In genomic region chr16:33582495-33582894, GRCm38 (mm10) we compare ENCODE assay signal across 14 mouse cellular contexts.
DNase-seq lines count a peak whose midpoint lies in the region; ATAC-seq and TF ChIP-seq lines count a peak whose summit lies in the region.
"Had no signal": no experiment of that assay in that cellular context is flagged by ENCODE, and none has a peak within 500 bp of the region (broad histone marks: within the 10 kb centered on the region; RNA-seq: fewer than 3 reads in every experiment).

No protein-coding gene starts in this region.

- WGBS in kidney, adult 2 months = 76% methylated on average over 8 of the region's 8 CpGs
- WGBS in lung, postnatal 0 days = 63% methylated on average over 8 of the region's 8 CpGs
- WGBS in heart, embryonic 14.5 days = 76% methylated on average over 8 of the region's 8 CpGs
- WGBS in stomach, embryonic 14.5 days = 90% methylated on average over 8 of the region's 8 CpGs
- WGBS in midbrain, embryonic 16.5 days = 96% methylated on average over 8 of the region's 8 CpGs

- H3K9ac ChIP-seq in lung, postnatal 0 days (replicated peaks; ENCODE audit: low read depth) = no peak overlapping the region
- H3K9ac ChIP-seq in heart, embryonic 14.5 days (ENCODE audit: low read length) = peak overlapping the region; percentile 45; the same call in 1 of the 2 replicates
- H3K9ac ChIP-seq in stomach, embryonic 14.5 days (replicated peaks; ENCODE audit: low read depth, low read length) = no peak overlapping the region
- no peak overlapping the region for H3K9ac ChIP-seq in midbrain, embryonic 16.5 days (ENCODE audit: low read depth, low read length)
- H3K9ac ChIP-seq: hindbrain, embryonic 15.5 days; liver, embryonic 13.5 days; midbrain, embryonic 15.5 days; neural tube, embryonic 15.5 days had no signal

- ATAC-seq in lung, postnatal 0 days = no peak
- ATAC-seq in heart, embryonic 14.5 days (ENCODE audit: insufficient number of reproducible peaks, insufficient read depth, low FRiP score, low read depth) = no peak
- no peak for ATAC-seq in stomach, embryonic 14.5 days (ENCODE audit: insufficient number of reproducible peaks, insufficient read depth, low FRiP score, low read depth)
- ATAC-seq in midbrain, embryonic 16.5 days = no peak
- ATAC-seq: midbrain, embryonic 15.5 days had no signal

- DNase-seq in kidney, adult 2 months = peak; percentile 54
- DNase-seq in kidney, adult 9 months = no peak
- DNase-seq in lung, postnatal 0 days (ENCODE audit: low spot score) = peak; percentile 46
- DNase-seq in lung, postnatal 4 days = no peak
- DNase-seq in thymus, postnatal 0 days (ENCODE audit: low spot score) = no peak
- DNase-seq: adrenal gland, adult 8-10 months; liver, embryonic 13.5 days; thymus, adult 2 months had no signal

- no peak for TF ChIP-seq POLR2A in kidney, adult 2 months (IDR thresholded peaks at IDR 0.05; ENCODE audit: low read depth, low read length)

- H3K36me3 ChIP-seq in kidney, adult 2 months (ENCODE audit: control insufficient read depth, insufficient read depth, low read length) = no peaks in the 10 kb centered on the region
- H3K36me3 ChIP-seq in lung, postnatal 0 days (ENCODE audit: insufficient read depth, low read length) = no peaks in the 10 kb centered on the region
- H3K36me3 ChIP-seq in heart, embryonic 14.5 days (ENCODE audit: control insufficient read depth, insufficient read depth, low read length) = no peaks in the 10 kb centered on the region
- H3K36me3 ChIP-seq in stomach, embryonic 14.5 days (ENCODE audit: control insufficient read depth, insufficient read depth, low read length) = no peaks in the 10 kb centered on the region
- no peaks in the 10 kb centered on the region for H3K36me3 ChIP-seq in midbrain, embryonic 16.5 days (ENCODE audit: control insufficient read depth, insufficient read depth, low read length)
- H3K36me3 ChIP-seq: hindbrain, embryonic 15.5 days; liver, embryonic 13.5 days; midbrain, embryonic 15.5 days; neural tube, embryonic 15.5 days had no signal

- H3K27me3 ChIP-seq in kidney, adult 2 months (replicated peaks; ENCODE audit: control insufficient read depth, insufficient read depth, low read length) = no peaks in the 10 kb centered on the region
- H3K27me3 ChIP-seq in lung, postnatal 0 days (replicated peaks; ENCODE audit: insufficient read depth, low read length) = no peaks in the 10 kb centered on the region
- H3K27me3 ChIP-seq in heart, embryonic 14.5 days (ENCODE audit: control insufficient read depth, insufficient read depth, low read length) = no peaks in the 10 kb centered on the region
- no peaks in the 10 kb centered on the region for H3K27me3 ChIP-seq in stomach, embryonic 14.5 days (ENCODE audit: control insufficient read depth, insufficient read depth, low read length)
- no peaks in the 10 kb centered on the region for H3K27me3 ChIP-seq in midbrain, embryonic 16.5 days (ENCODE audit: control insufficient read depth, insufficient read depth, low read depth, low read length)
- H3K27me3 ChIP-seq: hindbrain, embryonic 15.5 days; midbrain, embryonic 15.5 days; neural tube, embryonic 15.5 days had no signal

- no peaks in the 10 kb centered on the region for H3K9me3 ChIP-seq in lung, postnatal 0 days (ENCODE audit: low read length)
- H3K9me3 ChIP-seq in heart, embryonic 14.5 days (ENCODE audit: control insufficient read depth, low read length) = no peaks in the 10 kb centered on the region
- no peaks in the 10 kb centered on the region for H3K9me3 ChIP-seq in stomach, embryonic 14.5 days (ENCODE audit: control insufficient read depth, low read depth, low read length)
- no peaks in the 10 kb centered on the region for H3K9me3 ChIP-seq in midbrain, embryonic 16.5 days (replicated peaks; ENCODE audit: control insufficient read depth, low read length, poor library complexity, severe bottlenecking)
- H3K9me3 ChIP-seq: hindbrain, embryonic 15.5 days; liver, embryonic 13.5 days; midbrain, embryonic 15.5 days; neural tube, embryonic 15.5 days had no signal

- H3K4me3 ChIP-seq in kidney, adult 2 months (ENCODE audit: insufficient read depth, low read depth, low read length) = no peak overlapping the region
- H3K4me3 ChIP-seq in lung, postnatal 0 days (ENCODE audit: low read depth, low read length) = no peak overlapping the region
- H3K4me3 ChIP-seq in heart, embryonic 14.5 days (ENCODE audit: control insufficient read depth in 1 of 2, insufficient read depth in 1 of 2, low read depth in 1 of 2, low read length in 2 of 2) = no peak overlapping the region
- no peak overlapping the region for H3K4me3 ChIP-seq in stomach, embryonic 14.5 days (ENCODE audit: low read depth, low read length)
- H3K4me3 ChIP-seq in midbrain, embryonic 16.5 days (ENCODE audit: low read depth, low read length) = no peak overlapping the region
- H3K4me3 ChIP-seq: hindbrain, embryonic 15.5 days; liver, embryonic 13.5 days; midbrain, embryonic 15.5 days; neural tube, embryonic 15.5 days had no signal

- TF ChIP-seq EP300 in lung, postnatal 0 days (IDR thresholded peaks at IDR 0.05) = no peak; the same call in 1 of the 2 replicates

- no peak for TF ChIP-seq CTCF in kidney, adult 2 months (conservative IDR thresholded peaks at IDR 0.05; ENCODE audit: insufficient read depth, insufficient read length, low read depth, low read length)
- no peak for TF ChIP-seq CTCF in lung, postnatal 0 days (IDR thresholded peaks at IDR 0.05)

- H3K4me1 ChIP-seq in kidney, adult 2 months (ENCODE audit: control insufficient read depth, insufficient read depth, low read length) = peaks cover 5% of the 10 kb centered on the region; the same call in 1 of the 2 replicates
- H3K4me1 ChIP-seq in lung, postnatal 0 days (ENCODE audit: insufficient read depth, low read depth, low read length) = peaks cover 24% of the 10 kb centered on the region; the same call in 1 of the 2 replicates
- H3K4me1 ChIP-seq in heart, embryonic 14.5 days (ENCODE audit: control insufficient read depth in 2 of 2, insufficient read depth in 2 of 2, low read length in 2 of 2) = peaks cover 54 to 73% of the 10 kb centered on the region in 2 experiments
- H3K4me1 ChIP-seq in stomach, embryonic 14.5 days (ENCODE audit: control insufficient read depth, insufficient read depth, low read length) = peaks cover 52% of the 10 kb centered on the region
- peaks cover 13% of the 10 kb centered on the region for H3K4me1 ChIP-seq in midbrain, embryonic 16.5 days (ENCODE audit: control insufficient read depth, insufficient read depth, low read length)

- H3K27ac ChIP-seq in kidney, adult 2 months (ENCODE audit: insufficient read depth, low read depth, low read length) = peak overlapping the region; percentile 42
- peak overlapping the region; percentile 95 for H3K27ac ChIP-seq in lung, postnatal 0 days (ENCODE audit: low read length)
- H3K27ac ChIP-seq in heart, embryonic 14.5 days (replicated peaks in 1 of 2; ENCODE audit: control insufficient read depth in 1 of 2, insufficient read depth in 1 of 2, low read depth in 2 of 2, low read length in 2 of 2) = peak overlapping the region in 1 of 2 experiments; percentile 94; a peak in 2 of 4 replicates
- H3K27ac ChIP-seq in stomach, embryonic 14.5 days (ENCODE audit: low read length) = peak overlapping the region; percentile 39; the same call in 1 of the 2 replicates
- H3K27ac ChIP-seq in midbrain, embryonic 16.5 days (ENCODE audit: low read length) = no peak overlapping the region
- H3K27ac ChIP-seq: liver, embryonic 13.5 days had no signal

- no peak overlapping the region for H3K4me2 ChIP-seq in lung, postnatal 0 days (replicated peaks; ENCODE audit: low read depth, low read length)
- H3K4me2 ChIP-seq in heart, embryonic 14.5 days (ENCODE audit: low read length) = no peak overlapping the region
- H3K4me2 ChIP-seq in stomach, embryonic 14.5 days (replicated peaks; ENCODE audit: low read depth, low read length) = no peak overlapping the region
- no peak overlapping the region for H3K4me2 ChIP-seq in midbrain, embryonic 16.5 days (ENCODE audit: low read length)
- H3K4me2 ChIP-seq: hindbrain, embryonic 15.5 days; liver, embryonic 13.5 days; midbrain, embryonic 15.5 days; neural tube, embryonic 15.5 days had no signal

Comparison
In these comparisons a context has a peak if more than half of its experiments do, and no peak if none do; other contexts are left out.
1. DNase-seq: peak in kidney, adult 2 months (single experiment) and lung, postnatal 0 days (single experiment); none in kidney, adult 9 months (single experiment), lung, postnatal 4 days (0 of 2) and thymus, postnatal 0 days (single experiment).